Mouse (Mus musculus) gastrocnemius, postnatal 14 days (tissue): ENCODE measurements around the gene Proser2. TPM values are rescaled to one million over a fixed set of nuclear protein-coding genes. Genes with fewer than 3 reads are reported as not detected.

Source experiments
- DNase-seq: peaks from one replicate; pipeline ENCODE4 v3.0.0; 2021; ENCODE audit warnings: mixed read lengths
- intact Hi-C: fragments of 180-260 bp; cut with DNase I; formaldehyde crosslinking; loops from one replicate; pipeline ENCODE4 v1.15.1; 2025; ENCODE audit warnings: low total_unique reads
- long read RNA-seq, 2 experiments: library from polyadenylated mRNA; stranded (forward); transcript quantifications; one replicate each; pipeline ENCODE4 v2.0.0; 2021
- total RNA-seq, 2 experiments: library from RNA; stranded (reverse); gene quantifications; 2 replicates each; pipeline ENCODE4 v1.2.3; 2021

Proser2 gene
- total RNA-seq, result 1 to 10 TPM; 2.9 to 3.7 TPM
- long read RNA-seq, experiment 1, full-length matches to known transcripts, result 7 of 10 reads
- long read RNA-seq, experiment 1, partial matches to known transcripts, result 3 of 10 reads
- long read RNA-seq, experiment 1, other reads (novel, unspliced or antisense), result 0 of 10 reads
- long read RNA-seq, experiment 2, full-length matches to known transcripts, result 5 of 11 reads
- long read RNA-seq, experiment 2, partial matches to known transcripts, result 4 of 11 reads
- long read RNA-seq, experiment 2, other reads (novel, unspliced or antisense), result 2 of 11 reads

DNA sequence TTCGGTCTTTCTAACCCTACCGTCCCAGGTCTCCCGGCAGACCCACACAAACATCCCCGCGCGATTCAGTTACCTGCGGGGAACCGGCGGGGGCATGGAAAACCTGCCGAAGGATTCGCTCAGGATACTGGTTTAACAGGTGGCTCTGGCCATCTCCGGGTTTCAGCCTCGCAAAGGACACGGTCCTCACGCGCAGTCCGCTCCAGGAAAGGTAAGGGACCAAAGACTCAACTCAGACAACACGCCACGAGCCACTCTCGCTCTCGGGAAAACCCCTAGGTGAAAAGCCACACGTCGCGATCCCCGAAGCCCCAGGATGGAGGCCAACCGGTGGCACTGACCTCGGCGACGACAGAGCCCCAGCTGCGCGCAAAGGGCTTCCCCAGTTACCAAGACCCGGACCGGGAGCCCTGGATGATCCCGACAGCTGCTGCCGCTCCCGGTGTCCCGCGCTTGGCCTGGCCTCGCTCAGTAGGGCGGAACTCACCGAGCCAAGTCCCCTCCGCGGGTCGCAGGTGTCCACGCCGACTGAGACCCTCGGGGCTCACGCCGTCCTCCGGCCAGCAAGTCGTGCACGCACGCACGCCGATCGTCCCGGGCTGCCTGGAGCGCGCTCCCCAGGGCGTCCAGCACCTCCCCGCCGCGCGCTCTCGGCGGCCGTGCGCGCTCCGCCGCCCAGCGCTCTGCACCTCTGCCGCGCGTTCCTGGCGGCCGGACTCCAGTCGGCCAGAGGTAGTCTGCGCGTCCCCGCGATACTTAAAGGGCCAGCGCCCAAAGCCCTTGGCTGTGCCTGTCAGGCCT is at the start of gene Proser2:
Gene Proser2, minus strand, starts transcription at position 657 of the 801 bp plus-strand sequence.
- intact Hi-C loops, result no loop called here
- DNase-seq, result peak; percentile 79

DNA sequence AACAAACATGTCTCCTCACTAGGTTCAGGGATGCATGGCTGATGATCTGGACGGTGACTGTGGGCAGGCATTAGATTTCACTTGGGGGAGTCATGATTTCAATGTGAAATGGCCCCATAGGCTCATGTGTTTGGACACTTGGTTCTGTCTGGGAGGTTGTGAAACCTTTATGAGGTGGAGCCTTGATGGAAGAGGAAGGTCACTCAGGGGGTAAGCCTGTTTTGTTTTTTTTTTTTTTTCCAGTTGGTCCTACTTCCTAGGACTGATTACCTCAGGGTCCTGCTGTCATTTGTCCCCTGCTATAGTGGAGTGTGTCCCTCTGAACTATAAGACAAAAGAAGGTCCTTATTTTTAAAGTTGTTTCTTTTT is 49.7 kb upstream of the Proser2 start:
- no peak for DNase-seq
- intact Hi-C loops, result no loop called here

DNA sequence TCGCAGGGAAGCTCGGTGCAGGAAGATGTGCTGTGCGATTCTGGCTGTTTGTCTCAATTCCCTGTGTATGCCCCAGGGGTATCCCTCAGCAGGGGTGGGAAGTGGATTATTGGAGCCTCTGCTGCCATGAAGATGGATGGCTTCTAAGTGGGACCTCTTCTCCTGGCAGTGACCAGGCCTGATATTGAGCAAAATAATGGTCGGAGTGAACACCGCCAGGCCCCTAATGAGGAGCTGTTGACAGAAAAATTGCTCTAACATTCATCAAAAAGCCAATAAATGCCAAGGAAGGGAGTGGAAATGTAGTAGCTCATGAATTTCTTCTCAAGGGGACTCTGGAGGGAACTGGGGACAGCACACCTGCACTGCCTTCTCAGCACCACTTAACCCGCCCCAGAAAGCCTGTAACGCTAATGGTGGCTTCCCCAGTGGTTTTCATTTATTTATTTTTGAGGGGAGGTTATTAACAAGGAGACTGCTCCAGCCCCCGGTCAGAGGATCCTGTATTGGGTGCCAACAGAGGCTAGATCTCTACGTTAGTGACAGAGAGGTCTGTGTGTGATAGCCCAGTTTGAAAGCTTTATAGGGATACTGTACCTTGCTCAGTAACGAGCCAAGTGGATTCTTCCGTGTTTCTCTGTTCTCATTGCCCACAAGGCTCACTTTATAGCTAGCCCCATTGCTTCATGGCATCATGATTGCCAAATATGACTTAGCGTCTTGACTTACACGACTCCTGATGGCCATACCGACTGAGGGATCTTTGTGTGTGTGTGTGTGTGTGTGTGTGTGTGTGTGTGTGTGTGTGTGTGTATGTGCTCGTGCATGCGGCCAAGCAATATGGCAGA is 49.1 kb upstream of the Proser2 start:
- intact Hi-C loops, result no loop called here
- no peak for DNase-seq

DNA sequence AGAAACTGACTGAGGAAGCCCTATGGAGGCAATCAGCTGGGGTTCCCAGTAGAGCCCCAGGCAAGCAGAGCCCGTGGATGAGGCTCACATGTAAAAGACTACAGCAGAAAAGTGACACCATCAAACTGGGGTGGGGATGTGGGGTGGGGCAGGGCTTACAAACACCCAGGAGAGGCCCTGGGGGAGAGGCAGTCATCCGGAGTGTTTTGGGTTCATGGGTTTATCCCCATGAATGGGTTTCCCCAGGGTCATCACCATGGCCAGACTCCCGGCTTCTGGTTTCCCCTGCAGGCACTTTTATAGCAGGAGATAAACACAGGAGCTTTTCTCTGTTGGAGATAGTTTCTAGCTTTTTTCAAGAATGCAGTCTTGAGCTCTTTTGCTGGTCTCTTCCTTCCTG is 43.0 kb upstream of the Proser2 start:
- no peak for DNase-seq
- intact Hi-C loops, result no loop called here

DNA sequence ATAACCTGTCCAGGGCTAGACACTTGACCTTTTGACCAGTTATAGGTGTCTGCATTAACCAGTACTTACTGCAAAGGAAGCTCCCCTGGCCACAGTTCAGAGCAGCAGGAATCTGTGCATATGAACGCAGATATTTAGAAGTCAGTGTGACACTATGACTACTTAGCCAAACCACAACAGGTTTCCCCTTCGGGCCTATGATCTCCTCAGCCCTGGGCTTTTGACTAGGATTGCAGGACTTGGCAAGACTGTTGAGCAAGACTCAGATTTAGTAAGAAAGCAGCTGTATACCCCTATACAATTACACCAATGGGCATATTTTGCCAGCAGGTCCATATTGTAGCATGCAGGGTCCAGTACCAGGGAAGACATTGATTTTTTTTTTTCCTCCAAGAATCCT is 38.5 kb upstream of the Proser2 start:
- DNase-seq, result no peak
- intact Hi-C loops, result loop anchor here (5.0 kb wide), 1 partner anchor 176 kb away; no protein-coding TSS in a partner anchor

DNA sequence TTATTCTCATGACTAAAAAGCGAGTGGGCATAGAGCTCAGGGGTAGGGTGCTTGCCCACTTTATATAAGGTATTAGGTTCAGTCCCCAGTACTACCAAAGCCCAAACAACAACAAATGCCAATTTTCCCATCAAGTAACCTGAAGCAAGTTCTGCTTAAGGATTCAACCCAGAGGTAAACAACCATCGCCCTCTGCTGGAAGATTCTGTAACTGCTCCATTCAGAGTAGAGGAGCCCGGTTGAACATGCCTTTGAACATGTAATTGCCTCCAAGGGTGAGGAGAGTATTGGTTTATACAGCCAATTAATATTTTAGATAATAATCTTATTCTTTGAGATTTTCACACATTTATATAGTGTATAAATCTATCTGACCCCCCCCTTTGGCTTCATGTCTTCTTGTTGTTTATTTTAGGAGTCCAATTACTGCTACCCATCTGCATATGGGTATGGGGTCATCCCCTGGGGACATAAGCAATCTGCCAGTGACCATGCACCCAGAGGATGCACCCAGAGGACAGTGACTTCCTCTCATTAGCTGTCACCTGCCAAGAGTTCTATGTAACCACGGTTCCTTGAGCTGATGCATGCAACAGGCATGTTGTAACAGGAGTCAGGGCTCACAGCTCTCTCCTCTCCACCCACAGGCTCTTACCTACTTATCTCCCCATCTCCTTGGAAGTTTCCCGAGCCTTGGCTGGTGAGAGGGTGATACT is 38.0 kb upstream of the Proser2 start:
- intact Hi-C loops, result loop anchor here (5.0 kb wide), 1 partner anchor 176 kb away; no protein-coding TSS in a partner anchor
- DNase-seq, result peak; percentile 62

DNA sequence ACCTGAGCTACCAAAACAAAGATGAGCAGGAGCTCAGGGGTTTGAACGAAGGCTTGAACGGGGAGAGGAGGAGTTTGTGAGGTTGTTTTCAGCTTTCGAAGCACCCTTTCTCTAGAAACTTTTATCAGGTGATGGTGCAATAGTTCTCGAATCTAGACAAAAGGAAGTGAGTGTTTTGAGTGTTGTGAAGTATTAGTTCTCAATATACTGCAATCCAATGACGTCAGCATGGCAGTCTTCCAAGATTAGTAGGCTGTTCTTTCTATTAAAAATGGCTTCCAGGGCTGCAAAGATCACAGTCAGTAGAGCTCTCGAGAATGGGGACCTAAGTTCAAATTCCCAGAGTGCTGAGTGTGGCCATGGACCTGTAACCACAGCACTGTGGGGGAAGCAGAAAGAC is 35.8 kb upstream of the Proser2 start:
- intact Hi-C loops, result loop anchor here (5.0 kb wide), 1 partner anchor 173 kb away; no protein-coding TSS in a partner anchor
- no peak for DNase-seq

DNA sequence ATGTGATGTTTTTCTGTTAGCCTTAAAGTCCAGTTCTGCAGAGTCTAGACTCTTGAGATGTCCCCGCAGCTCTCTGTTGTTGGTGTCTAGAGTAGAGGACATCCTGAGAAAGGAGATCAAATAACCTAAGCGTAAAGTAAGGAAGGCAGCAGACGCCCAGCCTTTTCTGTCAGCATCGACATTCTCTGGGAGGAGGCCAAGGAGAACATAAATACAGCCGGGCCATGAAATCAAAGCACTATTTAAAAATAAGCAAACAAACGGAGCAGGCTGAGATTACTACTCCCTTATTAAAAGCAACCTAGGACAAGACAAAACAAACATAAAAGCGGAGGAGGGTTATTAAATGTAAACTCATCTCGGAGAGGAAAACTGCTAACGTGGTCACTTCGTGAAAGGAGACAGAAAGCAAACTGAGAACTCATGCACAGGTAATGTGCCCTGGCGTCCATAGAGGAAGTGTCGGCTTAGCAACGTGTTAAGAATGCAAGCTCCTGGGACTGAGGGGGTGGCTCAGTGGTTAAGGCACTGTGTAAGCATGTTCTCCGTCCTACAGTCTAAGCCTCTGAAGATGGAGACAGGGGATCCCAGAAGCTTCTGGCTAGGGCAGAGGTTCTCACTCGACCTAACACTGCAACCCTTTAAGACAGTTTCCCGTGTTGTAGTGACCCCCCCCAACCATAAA is 34.7 kb upstream of the Proser2 start:
- intact Hi-C loops, result loop anchor here (5.0 kb wide), 1 partner anchor 172 kb away; no protein-coding TSS in a partner anchor

DNA sequence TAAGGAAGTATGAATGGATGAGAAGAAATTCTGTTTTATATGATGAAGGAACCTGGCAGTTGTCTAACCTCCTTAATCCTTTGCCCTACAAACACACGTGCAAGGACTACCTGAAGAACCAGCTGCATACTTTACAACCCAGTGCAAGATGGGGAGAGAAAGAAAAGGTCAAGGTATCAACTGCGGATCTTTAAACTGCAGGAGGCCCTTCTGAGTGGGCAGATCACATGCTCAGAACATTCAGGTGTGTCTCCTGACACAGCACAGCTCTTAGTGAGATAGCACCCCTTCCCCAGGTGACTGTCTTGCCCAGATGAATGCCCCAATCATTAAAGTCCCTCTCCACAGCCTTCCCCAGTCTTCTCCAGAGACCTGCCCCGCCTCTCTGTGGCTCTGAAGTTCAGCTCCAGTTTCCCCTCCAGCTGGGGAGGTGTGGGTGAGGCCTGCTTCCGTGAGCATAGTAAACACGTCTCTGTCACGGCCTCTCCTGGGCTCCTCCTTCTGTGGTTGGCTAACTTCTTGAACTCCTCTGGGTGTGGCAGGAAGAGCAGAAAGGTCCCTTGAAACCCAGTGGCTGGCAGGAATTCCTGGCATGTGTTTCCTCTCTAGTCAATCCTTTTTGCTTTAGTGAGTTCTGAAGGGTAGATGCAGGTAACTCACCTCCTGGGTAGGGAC is 32.5 kb upstream of the Proser2 start:
- DNase-seq, result no peak
- intact Hi-C loops, result no loop called here

More for the DNA sequence above, 34.7 kb upstream of the Proser2 start:
- no peak for DNase-seq

DNA sequence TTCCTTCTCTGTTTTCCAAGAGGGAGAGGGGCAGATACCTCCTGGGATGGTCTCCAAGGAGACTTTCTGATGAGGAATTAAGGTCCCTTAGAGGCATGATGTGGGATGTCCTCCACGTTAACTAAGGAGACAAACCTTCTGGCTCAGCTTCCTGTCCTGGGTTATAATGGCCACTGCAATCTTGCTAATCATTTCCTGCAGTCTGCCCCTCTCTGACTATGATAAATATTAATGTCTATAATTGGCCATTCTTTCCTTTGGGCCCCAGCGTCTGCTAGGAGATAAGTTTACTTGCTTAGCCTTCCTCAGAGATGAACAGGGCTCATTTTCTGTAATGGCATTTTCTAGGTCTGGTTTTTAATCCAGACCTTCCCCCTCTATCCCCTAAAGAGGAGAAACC is 29.7 kb upstream of the Proser2 start:
- intact Hi-C loops, result no loop called here
- DNase-seq, result no peak

DNA sequence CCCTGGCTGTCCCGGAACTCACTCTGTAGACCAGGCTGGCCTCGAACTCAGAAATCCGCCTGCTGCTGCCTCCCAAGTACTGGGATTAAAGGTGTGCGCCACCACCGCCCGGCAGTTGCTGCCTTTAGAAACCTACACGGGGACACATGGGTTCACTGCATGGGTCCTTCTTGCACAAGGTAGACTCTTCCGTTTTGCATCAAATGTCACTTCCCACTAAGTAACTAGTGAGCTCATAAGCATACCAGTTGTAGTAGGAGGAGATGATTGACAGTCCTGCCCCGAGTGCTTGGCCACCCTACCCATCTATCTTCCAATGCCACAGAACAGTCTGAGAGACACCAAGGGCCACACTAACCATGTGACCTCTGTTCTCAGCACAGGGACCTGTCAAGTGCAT is 29.2 kb upstream of the Proser2 start:
- no peak for DNase-seq
- intact Hi-C loops, result no loop called here

DNA sequence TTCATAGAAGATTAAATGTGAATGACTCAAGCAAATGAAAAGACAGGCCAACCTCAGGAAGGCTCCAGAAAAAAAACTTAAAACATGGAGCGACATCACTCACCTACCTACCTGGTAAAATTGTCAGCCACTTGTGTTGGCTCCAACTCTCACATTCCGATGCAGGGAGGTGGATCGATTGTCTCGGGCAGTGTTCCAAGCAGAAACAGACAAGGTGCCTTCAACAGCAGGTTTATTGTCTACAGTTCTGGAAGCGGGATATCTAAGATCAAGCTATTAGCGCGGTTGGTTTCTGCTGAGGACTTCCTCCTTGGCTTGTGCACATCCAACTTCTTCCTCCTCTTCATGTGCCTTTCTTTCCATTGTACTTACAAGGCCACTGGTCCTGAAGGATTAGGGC is 27.6 kb upstream of the Proser2 start:
- intact Hi-C loops, result no loop called here
- DNase-seq, result no peak

DNA sequence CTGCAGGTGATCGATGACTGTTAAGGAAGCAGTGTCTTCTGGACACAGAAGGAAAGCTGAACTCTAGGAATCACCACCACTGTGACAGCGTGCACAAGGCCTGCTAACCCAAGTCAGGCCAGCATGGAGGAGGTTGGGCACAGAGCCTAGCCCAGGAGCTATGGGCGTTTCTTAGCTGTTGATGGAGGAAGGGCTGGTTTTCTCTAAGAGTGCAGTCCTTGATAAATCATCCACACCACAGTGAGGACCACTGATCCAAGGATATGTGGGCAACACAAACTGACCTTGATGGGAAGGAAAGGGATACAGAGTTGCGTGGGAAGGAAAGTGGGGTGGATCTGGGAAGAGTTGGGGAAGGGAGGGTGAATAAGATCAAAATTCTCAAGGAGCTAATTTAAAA is 27.2 kb upstream of the Proser2 start:
- intact Hi-C loops, result no loop called here
- DNase-seq, result no peak

DNA sequence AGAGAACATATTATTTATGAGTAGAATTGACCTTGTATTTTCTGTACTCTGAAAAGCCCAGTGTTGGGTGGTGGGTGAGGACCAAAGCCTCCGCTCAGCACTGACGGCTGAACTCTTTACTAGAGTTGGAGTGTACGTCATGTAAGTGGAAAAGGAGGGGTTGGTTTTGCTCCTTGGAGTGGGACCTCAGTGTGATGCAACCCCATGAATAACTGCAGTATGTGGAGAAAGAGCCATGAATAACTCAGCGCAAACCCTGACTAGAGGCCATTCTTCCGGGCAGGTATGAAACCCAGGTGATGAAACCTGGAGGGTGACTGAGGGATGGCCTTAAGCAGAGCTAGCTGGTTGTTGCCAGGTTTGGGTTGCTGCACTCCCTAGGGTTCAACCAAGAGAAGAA is 19.8 kb upstream of the Proser2 start:
- intact Hi-C loops, result no loop called here
- DNase-seq, result no peak

DNA sequence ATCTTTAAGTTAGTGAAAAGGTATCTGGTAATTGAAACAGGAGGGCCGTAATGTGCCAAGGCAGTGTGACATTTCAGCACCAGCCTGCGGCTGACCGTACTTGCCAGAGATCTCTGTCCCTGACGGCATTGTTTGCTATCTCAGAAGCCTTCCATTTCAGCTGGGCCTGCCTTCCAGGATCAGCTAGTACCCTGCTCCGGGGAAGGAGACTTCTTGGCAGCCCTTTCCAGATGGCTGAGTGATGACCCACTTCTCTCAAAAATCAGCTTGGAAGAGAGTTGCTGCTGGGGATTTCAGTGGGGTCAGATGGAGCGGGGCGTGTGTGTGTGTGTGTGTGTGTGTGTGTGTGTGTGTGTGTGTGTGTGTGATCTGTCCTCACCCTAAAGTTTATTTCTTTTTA is 16.9 kb upstream of the Proser2 start:
- DNase-seq, result no peak
- intact Hi-C loops, result no loop called here

DNA sequence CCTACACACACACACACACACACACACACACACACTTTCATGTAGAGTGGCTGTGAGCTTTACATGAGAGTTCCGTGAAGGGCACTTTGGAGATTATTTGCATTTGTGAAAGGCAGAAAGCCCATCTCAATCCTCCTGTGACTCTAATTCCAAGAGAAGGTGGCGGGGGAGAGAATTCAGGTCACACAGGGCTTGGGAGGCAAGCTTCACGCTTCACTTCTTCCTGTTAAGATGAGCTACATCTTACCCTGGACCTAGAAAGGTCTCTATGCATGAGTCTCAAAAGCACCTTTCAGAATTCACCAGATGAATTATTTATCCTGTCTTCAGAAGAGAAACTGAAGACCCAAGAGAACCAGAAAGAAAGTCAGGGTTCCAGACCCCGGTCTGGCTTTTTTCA is 16.2 kb upstream of the Proser2 start:
- intact Hi-C loops, result no loop called here
- DNase-seq, result no peak

DNA sequence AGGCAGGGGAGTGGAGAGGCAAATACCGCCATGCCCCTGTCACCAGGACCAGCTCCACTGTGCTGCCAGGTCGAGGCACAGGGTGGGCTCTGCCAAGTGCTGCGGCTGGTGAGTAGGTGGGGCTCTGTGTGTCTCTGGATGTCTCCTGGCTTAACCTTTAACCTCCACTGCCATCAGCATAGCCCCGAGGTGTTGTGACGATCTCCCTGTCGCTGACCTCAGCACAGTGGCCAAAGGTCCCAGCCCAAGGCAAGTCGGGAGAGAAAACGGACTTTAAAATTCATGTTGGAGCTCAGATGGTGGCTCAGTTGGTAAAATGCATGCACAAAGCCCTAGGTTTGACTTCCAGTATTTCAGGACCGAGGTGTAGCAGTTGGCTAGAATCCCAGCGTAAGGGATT is 15.6 kb upstream of the Proser2 start:
- intact Hi-C loops, result no loop called here
- DNase-seq, result no peak

DNA sequence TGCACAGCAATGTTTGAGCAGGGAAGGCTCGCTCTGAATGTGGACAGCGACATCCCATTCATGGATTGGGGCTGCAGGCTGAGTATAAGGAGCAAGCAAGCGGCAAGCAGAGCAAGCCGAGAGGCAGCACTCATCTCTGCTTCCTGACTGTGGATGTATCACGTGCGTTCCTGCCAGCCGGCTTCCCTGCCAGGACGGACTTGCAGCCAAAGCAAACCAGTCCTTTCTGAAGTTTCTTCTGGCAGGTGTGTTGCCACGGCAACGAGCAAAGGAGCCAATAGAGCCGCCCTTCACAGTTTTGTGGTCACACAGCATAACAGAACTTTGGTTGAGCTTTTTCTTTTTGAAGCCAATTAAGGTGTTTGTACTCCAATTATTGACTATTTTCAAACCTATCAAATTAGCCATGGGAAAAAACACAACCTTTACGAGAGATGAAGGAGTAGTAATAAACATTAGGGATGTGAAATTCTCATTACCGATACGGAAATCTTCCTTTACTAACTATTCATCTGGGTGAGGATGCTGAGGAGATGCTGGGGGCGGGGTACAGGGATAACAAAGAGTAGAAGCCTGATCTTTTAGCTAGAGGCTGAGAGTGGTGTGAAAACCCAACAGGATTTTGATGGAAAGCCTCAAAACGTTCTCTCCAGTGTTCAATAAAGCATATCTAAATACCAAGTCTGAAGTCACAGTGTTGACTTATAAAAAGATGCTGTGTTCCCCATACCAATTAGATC is 13.1 kb upstream of the Proser2 start:
- intact Hi-C loops, result no loop called here
- DNase-seq, result no peak
